Mouse (Mus musculus) myocyte (in vitro differentiated cells): ENCODE data around the gene Adk.

Experiments
- CEBPB ChIP-seq: IDR thresholded peaks from 2 replicates; pipeline ENCODE4 v1.6.1; 2011; ENCODE audit warnings: mild to moderate bottlenecking, moderate library complexity; ENCODE audit not compliant: poor library complexity, insufficient read depth, severe bottlenecking
- E2F4 ChIP-seq: IDR thresholded peaks from one replicate; pipeline ENCODE4 v1.6.1; 2011; ENCODE audit warnings: mild to moderate bottlenecking, control low read depth, moderate library complexity; ENCODE audit not compliant: insufficient read depth
- MAX ChIP-seq: IDR thresholded peaks from one replicate; pipeline ENCODE4 v1.6.1; 2011; ENCODE audit warnings: low read depth, mild to moderate bottlenecking, control low read depth
- MYOG ChIP-seq, 3 experiments: IDR thresholded peaks; one replicate each; pipeline ENCODE4 v1.6.1; 2011; ENCODE audit warnings: control low read depth in 2 of 3, low read depth in 2 of 3, mild to moderate bottlenecking in 2 of 3; ENCODE audit not compliant: insufficient read length in 2 of 3, control insufficient read depth in 1 of 3, insufficient read depth in 1 of 3
- POLR2A ChIP-seq: IDR thresholded peaks from one replicate; pipeline ENCODE4 v1.6.1; 2011; ENCODE audit warnings: low read depth, mild to moderate bottlenecking, control low read depth, moderate library complexity; ENCODE audit not compliant: insufficient read length
- POLR2AphosphoS2 ChIP-seq: IDR thresholded peaks from one replicate; pipeline ENCODE4 v1.6.1; 2011; ENCODE audit warnings: low read depth, control low read depth; ENCODE audit not compliant: insufficient read length
- SRF ChIP-seq: IDR thresholded peaks from one replicate; pipeline ENCODE4 v1.6.1; 2011; ENCODE audit warnings: low read depth; ENCODE audit not compliant: control insufficient read depth, insufficient read length
- TCF12 ChIP-seq: IDR thresholded peaks from one replicate; pipeline ENCODE4 v1.6.1; 2011; ENCODE audit warnings: mild to moderate bottlenecking, control low read depth; ENCODE audit not compliant: poor library complexity, insufficient read depth, severe bottlenecking
- USF1 ChIP-seq: IDR thresholded peaks from one replicate; pipeline ENCODE4 v1.6.1; 2011; ENCODE audit warnings: low read depth, mild to moderate bottlenecking, control low read depth, moderate library complexity

GRCm38 (mm10) chr14:21136906-21137305 is 84.5 kb downstream of the Adk start:
- TF ChIP-seq USF1 (no peak), POLR2A (no peak), MAX (no peak), E2F4 (no peak), POLR2AphosphoS2 (no peak), TCF12 (no peak), SRF (no peak), CEBPB (no peak), MYOG (IDR thresholded peaks at IDR 0.05; ENCODE audit: control insufficient read depth in 1 of 3, insufficient read depth in 1 of 3, insufficient read length in 2 of 3, low read depth in 2 of 3) (no peak)
